Mouse (Mus musculus) kidney, embryonic 16.5 days (tissue): ENCODE measurements around the gene Nyx. TPM values are rescaled to one million over a fixed set of nuclear protein-coding genes. Genes with fewer than 3 reads are reported as not detected.

Experiments
- ATAC-seq: fragments of 200-750 bp; cut with Nextera tagmentation; 2 replicates; pipeline ENCODE4 v1.8.0; 2017; ENCODE audit warnings: moderate TSS enrichment; ENCODE audit not compliant: low FRiP score, low TSS enrichment
- H3K27ac ChIP-seq: fragments of 300-500 bp; sonication (generic); 2 replicates; pipeline ENCODE4 v1.5.1; 2014; ENCODE audit warnings: low read length
- H3K27me3 ChIP-seq: fragments of 300-500 bp; sonication (generic); 2 replicates; pipeline ENCODE4 v1.6.1; 2014; ENCODE audit warnings: low read length, control low read depth, mixed read lengths; ENCODE audit not compliant: insufficient read depth
- H3K36me3 ChIP-seq: fragments of 300-500 bp; sonication (generic); 2 replicates; pipeline ENCODE4 v1.6.1; 2014; ENCODE audit warnings: low read length, control low read depth, mixed read lengths; ENCODE audit not compliant: insufficient read depth
- H3K4me1 ChIP-seq: fragments of 300-500 bp; sonication (generic); 2 replicates; pipeline ENCODE4 v1.6.1; 2014; ENCODE audit warnings: low read length, control low read depth, mixed read lengths; ENCODE audit not compliant: insufficient read depth
- H3K4me2 ChIP-seq: fragments of 300-500 bp; sonication (generic); replicated peaks from 2 replicates; pipeline ENCODE4 v1.6.1; 2014; ENCODE audit warnings: low read depth, low read length
- H3K4me3 ChIP-seq: fragments of 300-500 bp; sonication (generic); 2 replicates; pipeline ENCODE4 v1.5.1; 2014; ENCODE audit warnings: mild to moderate bottlenecking, low read length
- H3K9ac ChIP-seq: fragments of 300-500 bp; sonication (generic); replicated peaks from 2 replicates; pipeline ENCODE4 v1.6.1; 2014; ENCODE audit warnings: low read length
- H3K9me3 ChIP-seq: fragments of 300-500 bp; sonication (generic); 2 replicates; pipeline ENCODE4 v1.6.1; 2016; ENCODE audit warnings: low read length, control low read depth
- WGBS: fragments of 180-500 bp; shearing (Covaris S2); extraction: QIAGEN DNeasy Blood & Tissue Kit; methylation state at CpG from one replicate; pipeline ENCODE4 v1.1.7; 2014; 5-methylcytosine and 5-hydroxymethylcytosine counted together
- polyA plus RNA-seq: library from polyadenylated mRNA; unstranded; fragments of >200 nt; fragmentation: Nextera tagmentation; extraction: Ambion mirVana; gene quantifications from 2 replicates; pipeline ENCODE4 v1.2.1, GENCODE M21; 2015

Nyx gene
- polyA plus RNA-seq, 1 experiment from 2014 or later: 0.04 TPM

GRCm38 (mm10) chrX:13467121-13467571 is 1.2 kb downstream of the Nyx start:
- Histone ChIP-seq H3K9ac (no peak overlapping the region), H3K4me2 (no peak overlapping the region), H3K4me1 (no peaks in the 10 kb centered on the region), H3K27ac (no peak overlapping the region), H3K36me3 (no peaks in the 10 kb centered on the region), H3K4me3 (no peak overlapping the region), H3K27me3 (peaks cover 11% of the 10 kb centered on the region; the same call in 1 of the 2 replicates), H3K9me3 (no peaks in the 10 kb centered on the region)
- 83% methylated on average over 6 of the region's 6 CpGs for WGBS
- ATAC-seq: no peak

- WGBS: 65% methylated on average over 9 of the region's 9 CpGs
- no peak for ATAC-seq
- no peak overlapping the region for H3K9ac ChIP-seq
- H3K36me3 ChIP-seq: no peaks in the 10 kb centered on the region
- H3K4me2 ChIP-seq: no peak overlapping the region
- H3K9me3 ChIP-seq: no peaks in the 10 kb centered on the region
- no peak overlapping the region for H3K4me3 ChIP-seq
- H3K27me3 ChIP-seq: peaks cover 11% of the 10 kb centered on the region; the same call in 1 of the 2 replicates
- H3K4me1 ChIP-seq: no peaks in the 10 kb centered on the region
- no peak overlapping the region for H3K27ac ChIP-seq
These were observed 3.5 kb downstream of the Nyx start for GRCm38 (mm10) chrX:13469160-13470116.

GRCm38 (mm10) chrX:13471925-13472324 is 6.0 kb downstream of the Nyx start:
- Histone ChIP-seq H3K4me1 (no peaks in the 10 kb centered on the region), H3K36me3 (no peaks in the 10 kb centered on the region), H3K9ac (no peak overlapping the region), H3K9me3 (no peaks in the 10 kb centered on the region), H3K27ac (no peak overlapping the region), H3K27me3 (peaks cover 6% of the 10 kb centered on the region; the same call in 1 of the 2 replicates), H3K4me3 (no peak overlapping the region), H3K4me2 (no peak overlapping the region)
- no peak for ATAC-seq
- WGBS: 72% methylated on average over 3 of the region's 3 CpGs

- Histone ChIP-seq H3K27me3 (peaks cover 6% of the 10 kb centered on the region; the same call in 1 of the 2 replicates), H3K4me2 (no peak overlapping the region), H3K27ac (no peak overlapping the region), H3K9ac (no peak overlapping the region), H3K36me3 (no peaks in the 10 kb centered on the region), H3K4me3 (no peak overlapping the region), H3K9me3 (no peaks in the 10 kb centered on the region), H3K4me1 (no peaks in the 10 kb centered on the region)
- no peak for ATAC-seq
- 73% methylated on average over 4 of the region's 4 CpGs for WGBS
These were observed 6.9 kb downstream of the Nyx start for GRCm38 (mm10) chrX:13472751-13473225.

GRCm38 (mm10) chrX:13475382-13475781 is 9.5 kb downstream of the Nyx start:
- Histone ChIP-seq H3K27me3 (no peaks in the 10 kb centered on the region; the same call in 1 of the 2 replicates), H3K9ac (no peak overlapping the region), H3K4me2 (no peak overlapping the region), H3K9me3 (no peaks in the 10 kb centered on the region), H3K4me3 (no peak overlapping the region), H3K27ac (no peak overlapping the region), H3K4me1 (no peaks in the 10 kb centered on the region), H3K36me3 (no peaks in the 10 kb centered on the region)
- WGBS: 61% methylated on average over 1 of the region's 1 CpGs
- no peak for ATAC-seq

- H3K9me3 ChIP-seq: no peaks in the 10 kb centered on the region
- no peak overlapping the region for H3K27ac ChIP-seq
- H3K9ac ChIP-seq: no peak overlapping the region
- H3K36me3 ChIP-seq: no peaks in the 10 kb centered on the region
- ATAC-seq: no peak
- WGBS: 68% methylated on average over 2 of the region's 2 CpGs
- no peak overlapping the region for H3K4me3 ChIP-seq
- H3K4me2 ChIP-seq: no peak overlapping the region
- no peaks in the 10 kb centered on the region for H3K27me3 ChIP-seq
- H3K4me1 ChIP-seq: no peaks in the 10 kb centered on the region
These were observed 11.7 kb downstream of the Nyx start for GRCm38 (mm10) chrX:13477596-13477995.

- no peaks in the 10 kb centered on the region for H3K27me3 ChIP-seq
- H3K27ac ChIP-seq: no peak overlapping the region
- H3K36me3 ChIP-seq: no peaks in the 10 kb centered on the region
- no peaks in the 10 kb centered on the region for H3K4me1 ChIP-seq
- H3K9ac ChIP-seq: no peak overlapping the region
- no peak overlapping the region for H3K4me3 ChIP-seq
- H3K4me2 ChIP-seq: no peak overlapping the region
- H3K9me3 ChIP-seq: no peaks in the 10 kb centered on the region
- WGBS: 62% methylated on average over 5 of the region's 5 CpGs
- ATAC-seq: no peak
These were observed 12.4 kb downstream of the Nyx start for GRCm38 (mm10) chrX:13478298-13478697.

- H3K4me3 ChIP-seq: no peak overlapping the region
- H3K9ac ChIP-seq: no peak overlapping the region
- H3K36me3 ChIP-seq: no peaks in the 10 kb centered on the region
- H3K9me3 ChIP-seq: no peaks in the 10 kb centered on the region
- H3K4me2 ChIP-seq: no peak overlapping the region
- H3K4me1 ChIP-seq: no peaks in the 10 kb centered on the region
- no peak for ATAC-seq
- peaks cover 4% of the 10 kb centered on the region; the same call in 1 of the 2 replicates for H3K27me3 ChIP-seq
- no peak overlapping the region for H3K27ac ChIP-seq
These were observed 13.7 kb downstream of the Nyx start for GRCm38 (mm10) chrX:13479570-13479969.

GRCm38 (mm10) chrX:13482576-13482975 is 16.7 kb downstream of the Nyx start:
- H3K36me3 ChIP-seq: no peaks in the 10 kb centered on the region
- peaks cover 4% of the 10 kb centered on the region; the same call in 1 of the 2 replicates for H3K27me3 ChIP-seq
- H3K27ac ChIP-seq: no peak overlapping the region
- no peaks in the 10 kb centered on the region for H3K4me1 ChIP-seq
- H3K9ac ChIP-seq: no peak overlapping the region
- 89% methylated on average over 1 of the region's 1 CpGs for WGBS
- ATAC-seq: no peak
- peaks cover 13% of the 10 kb centered on the region for H3K9me3 ChIP-seq
- H3K4me2 ChIP-seq: no peak overlapping the region
- no peak overlapping the region for H3K4me3 ChIP-seq

- Histone ChIP-seq H3K27me3 (peaks cover 4% of the 10 kb centered on the region; the same call in 1 of the 2 replicates), H3K9ac (no peak overlapping the region), H3K4me3 (no peak overlapping the region), H3K4me1 (no peaks in the 10 kb centered on the region), H3K27ac (no peak overlapping the region), H3K36me3 (no peaks in the 10 kb centered on the region), H3K4me2 (no peak overlapping the region), H3K9me3 (peaks cover 13% of the 10 kb centered on the region)
- no peak for ATAC-seq
These were observed 18.5 kb downstream of the Nyx start for GRCm38 (mm10) chrX:13484447-13484846.
